In genomic region chr4:56492537-56493221, GRCm38 (mm10) we compare ENCODE assay signal across 8 mouse cellular contexts.
DNase-seq lines count a peak whose midpoint lies in the region; ATAC-seq and TF ChIP-seq lines count a peak whose summit lies in the region.

No protein-coding gene starts in this region.

- H3K4me3 ChIP-seq in C2C12 (ENCODE audit: insufficient read depth, poor library complexity, severe bottlenecking) = no peak overlapping the region
- no peak overlapping the region for H3K4me3 ChIP-seq in bone marrow macrophage, adult 2 months (ENCODE audit: insufficient read depth, low read length)
- no peak overlapping the region for H3K4me3 ChIP-seq in heart, embryonic 14.5 days (ENCODE audit: control insufficient read depth in 1 of 2, insufficient read depth in 1 of 2, low read depth in 1 of 2, low read length in 2 of 2)
- H3K4me3 ChIP-seq in kidney, embryonic 16.5 days (ENCODE audit: low read length) = no peak overlapping the region
- H3K4me3 ChIP-seq in limb, embryonic 13.5 days = no peak overlapping the region
- no peak overlapping the region for H3K4me3 ChIP-seq in neural tube, embryonic 14.5 days (ENCODE audit: low read depth, low read length)

- no peaks in the 10 kb centered on the region for H3K9me3 ChIP-seq in heart, embryonic 14.5 days (ENCODE audit: control insufficient read depth, low read length)
- H3K9me3 ChIP-seq in kidney, embryonic 16.5 days (ENCODE audit: low read length) = no peaks in the 10 kb centered on the region
- no peaks in the 10 kb centered on the region for H3K9me3 ChIP-seq in limb, embryonic 13.5 days
- no peaks in the 10 kb centered on the region for H3K9me3 ChIP-seq in neural tube, embryonic 14.5 days (ENCODE audit: control insufficient read depth, low read length)

- H3K79me2 ChIP-seq in C2C12 (ENCODE audit: control insufficient read depth, insufficient read depth) = no peaks in the 10 kb centered on the region

- H3K4me2 ChIP-seq in heart, embryonic 14.5 days (ENCODE audit: low read length) = peak overlapping the region; percentile 30; the same call in 1 of the 2 replicates
- H3K4me2 ChIP-seq in kidney, embryonic 16.5 days (replicated peaks; ENCODE audit: low read depth, low read length) = no peak overlapping the region
- H3K4me2 ChIP-seq in limb, embryonic 13.5 days (replicated peaks) = no peak overlapping the region
- H3K4me2 ChIP-seq in neural tube, embryonic 14.5 days (ENCODE audit: low read depth, low read length) = no peak overlapping the region

- TF ChIP-seq POLR2A in bone marrow macrophage, adult 2 months (IDR thresholded peaks at IDR 0.05; ENCODE audit: borderline replicate concordance, low read depth, low read length) = no peak

- peak; percentile 43 for DNase-seq in fibroblast of lung, adult 2 months (ENCODE audit: low read depth)
- DNase-seq in urinary bladder, adult 2 months (ENCODE audit: low spot score) = peak; percentile 25

- TF ChIP-seq CTCF in C2C12 (IDR thresholded peaks at IDR 0.05; ENCODE audit: control insufficient read depth, insufficient read depth, insufficient read length) = peak; percentile 22
- TF ChIP-seq CTCF in bone marrow macrophage, adult 2 months (IDR thresholded peaks at IDR 0.05; ENCODE audit: low read depth, low read length) = peak; percentile 17; the same call in 1 of the 2 replicates

- WGBS in heart, embryonic 14.5 days = 34% methylated on average over 16 of the region's 16 CpGs
- 40% methylated on average over 16 of the region's 16 CpGs for WGBS in kidney, embryonic 16.5 days
- 56% methylated on average over 16 of the region's 16 CpGs for WGBS in limb, embryonic 13.5 days
- WGBS in neural tube, embryonic 14.5 days = 44% methylated on average over 16 of the region's 16 CpGs

- 0 out of 2 replicates have a peak overlapping the region, but pooled peaks have one; percentile 5 for H3K9ac ChIP-seq in heart, embryonic 14.5 days (ENCODE audit: low read length)
- H3K9ac ChIP-seq in kidney, embryonic 16.5 days (replicated peaks; ENCODE audit: low read length) = no peak overlapping the region
- H3K9ac ChIP-seq in limb, embryonic 13.5 days = no peak overlapping the region
- no peak overlapping the region for H3K9ac ChIP-seq in neural tube, embryonic 14.5 days (replicated peaks; ENCODE audit: low read depth, low read length)

- no peaks in the 10 kb centered on the region for H3K36me3 ChIP-seq in C2C12 (ENCODE audit: control insufficient read depth, insufficient read depth)
- H3K36me3 ChIP-seq in heart, embryonic 14.5 days (ENCODE audit: control insufficient read depth, insufficient read depth, low read length) = no peaks in the 10 kb centered on the region
- H3K36me3 ChIP-seq in kidney, embryonic 16.5 days (ENCODE audit: insufficient read depth, low read length) = no peaks in the 10 kb centered on the region
- no peaks in the 10 kb centered on the region for H3K36me3 ChIP-seq in limb, embryonic 13.5 days
- no peaks in the 10 kb centered on the region for H3K36me3 ChIP-seq in neural tube, embryonic 14.5 days (ENCODE audit: control insufficient read depth, insufficient read depth, low read length)

- no peak overlapping the region for H3ac ChIP-seq in C2C12 (ENCODE audit: control insufficient read depth, insufficient read length, low read depth)

- H3K27me3 ChIP-seq in C2C12 (ENCODE audit: control insufficient read depth, insufficient read depth, insufficient read length) = no peaks in the 10 kb centered on the region
- H3K27me3 ChIP-seq in heart, embryonic 14.5 days (ENCODE audit: control insufficient read depth, insufficient read depth, low read length) = peaks cover 7% of the 10 kb centered on the region
- H3K27me3 ChIP-seq in kidney, embryonic 16.5 days (ENCODE audit: insufficient read depth, low read length) = no peaks in the 10 kb centered on the region
- H3K27me3 ChIP-seq in limb, embryonic 13.5 days = 0 out of 2 replicates have a peak, but pooled peaks cover 7% of the 10 kb centered on the region
- no peaks in the 10 kb centered on the region for H3K27me3 ChIP-seq in neural tube, embryonic 14.5 days (ENCODE audit: control insufficient read depth, insufficient read depth, low read length)

- no peak for ATAC-seq in heart, embryonic 14.5 days (ENCODE audit: insufficient number of reproducible peaks, insufficient read depth, low FRiP score, low read depth)
- ATAC-seq in kidney, embryonic 16.5 days (ENCODE audit: low FRiP score, low TSS enrichment) = peak; percentile 87
- peak; percentile 66 for ATAC-seq in limb, embryonic 13.5 days (ENCODE audit: low FRiP score, low read depth)
- ATAC-seq in neural tube, embryonic 14.5 days (ENCODE audit: low read depth) = peak; percentile 89

- H3K79me3 ChIP-seq in C2C12 (ENCODE audit: low read depth) = no peaks in the 10 kb centered on the region

- H3K27ac ChIP-seq in bone marrow macrophage, adult 2 months (ENCODE audit: insufficient read depth, low read depth, low read length) = no peak overlapping the region
- H3K27ac ChIP-seq in heart, embryonic 14.5 days (replicated peaks in 1 of 2; ENCODE audit: control insufficient read depth in 1 of 2, insufficient read depth in 1 of 2, low read depth in 2 of 2, low read length in 2 of 2) = no peak overlapping the region
- no peak overlapping the region for H3K27ac ChIP-seq in kidney, embryonic 16.5 days (ENCODE audit: low read length)
- H3K27ac ChIP-seq in limb, embryonic 13.5 days = no peak overlapping the region
- H3K27ac ChIP-seq in neural tube, embryonic 14.5 days (ENCODE audit: low read depth, low read length) = no peak overlapping the region

- H3K4me1 ChIP-seq in bone marrow macrophage, adult 2 months (ENCODE audit: control insufficient read depth, insufficient read depth, low read length) = no peaks in the 10 kb centered on the region
- H3K4me1 ChIP-seq in heart, embryonic 14.5 days (ENCODE audit: control insufficient read depth in 2 of 2, insufficient read depth in 2 of 2, low read length in 2 of 2) = peaks cover 0 to 2% of the 10 kb centered on the region in 2 experiments; a peak in 1 of 4 replicates
- H3K4me1 ChIP-seq in kidney, embryonic 16.5 days (ENCODE audit: insufficient read depth, low read length) = no peaks in the 10 kb centered on the region
- H3K4me1 ChIP-seq in limb, embryonic 13.5 days = peaks cover 5% of the 10 kb centered on the region; the same call in 1 of the 2 replicates
- no peaks in the 10 kb centered on the region for H3K4me1 ChIP-seq in neural tube, embryonic 14.5 days (ENCODE audit: control insufficient read depth, insufficient read depth, low read length)

TF ChIP-seq in C2C12, 6 proteins besides CTCF, POLR2A, EP300 and RAD21:
- TF ChIP-seq USF1 (IDR thresholded peaks at IDR 0.05; ENCODE audit: low read depth) (no peak), MAX (IDR thresholded peaks at IDR 0.05) (no peak), FOSL1 (IDR thresholded peaks at IDR 0.05; ENCODE audit: insufficient read depth, low read length, poor library complexity, severe bottlenecking) (no peak), MYOG (IDR thresholded peaks at IDR 0.05; ENCODE audit: control insufficient read depth, extremely low read depth, insufficient read length) (no peak), CEBPB (IDR thresholded peaks at IDR 0.05; ENCODE audit: low read depth) (no peak), MYOD1 (IDR thresholded peaks at IDR 0.05; ENCODE audit: control insufficient read depth, insufficient read length, low read depth) (no peak)
